Mouse (Mus musculus) MEL (cell line): Measurements from ENCODE around the gene Rfx2. TPM values are rescaled to one million over a fixed set of nuclear protein-coding genes. Genes with fewer than 3 reads are reported as not detected.

Source experiments
- DNase-seq: peaks from one replicate; pipeline ENCODE4 v3.0.0; 2011; ENCODE audit warnings: low read depth, low spot score
- H3K27ac ChIP-seq: 2 replicates; pipeline ENCODE4 v1.5.1; 2012; ENCODE audit warnings: low read depth, mild to moderate bottlenecking, control low read depth, low read length, moderate library complexity; ENCODE audit not compliant: control insufficient read depth
- H3K27me3 ChIP-seq, 2 experiments: fragments of 150-350 bp in 1 of 2; sonication (generic) in 1 of 2; 2 replicates each; pipeline ENCODE4 v1.6.1; 2012; ENCODE audit warnings: low read length in 2 of 2, mild to moderate bottlenecking in 2 of 2, improper control_type of control experiment in 1 of 2, moderate library complexity in 1 of 2; ENCODE audit not compliant: insufficient read depth in 2 of 2, control insufficient read depth in 1 of 2
- H3K36me3 ChIP-seq, 2 experiments: 2 replicates each; pipeline ENCODE4 v1.6.1; 2012 to 2014; ENCODE audit warnings: low read length in 2 of 2, improper control_type of control experiment in 1 of 2, inconsistent platforms in 1 of 2, mild to moderate bottlenecking in 1 of 2; ENCODE audit not compliant: insufficient read depth in 2 of 2, control insufficient read depth in 1 of 2
- H3K4me1 ChIP-seq, 2 experiments: fragments of 150-350 bp in 1 of 2; sonication (generic) in 1 of 2; 2 replicates each; pipeline ENCODE4 v1.6.1; 2012; ENCODE audit warnings: low read length in 2 of 2, improper control_type of control experiment in 1 of 2, mild to moderate bottlenecking in 1 of 2; ENCODE audit not compliant: insufficient read depth in 2 of 2, control insufficient read depth in 1 of 2
- H3K4me3 ChIP-seq, 2 experiments: fragments of 150-350 bp in 1 of 2; sonication (generic) in 1 of 2; 2 replicates each; pipeline ENCODE4 v1.5.1; 2012; ENCODE audit warnings: low read depth in 2 of 2, low read length in 2 of 2, mild to moderate bottlenecking in 2 of 2, moderate library complexity in 2 of 2, control low read depth in 1 of 2, improper control_type of control experiment in 1 of 2; ENCODE audit not compliant: control insufficient read depth in 1 of 2, insufficient read depth in 1 of 2
- H3K79me2 ChIP-seq: 2 replicates; pipeline ENCODE4 v1.6.1; 2012; ENCODE audit warnings: mild to moderate bottlenecking, low read length, moderate library complexity; ENCODE audit not compliant: control insufficient read depth, poor library complexity, insufficient read depth
- H3K9ac ChIP-seq: 2 replicates; pipeline ENCODE4 v1.6.1; 2012; ENCODE audit warnings: low read depth, mild to moderate bottlenecking, control low read depth, low read length, moderate library complexity; ENCODE audit not compliant: control insufficient read depth, poor library complexity, severe bottlenecking
- H3K9me3 ChIP-seq: fragments of 150-350 bp; sonication (generic); replicated peaks from 2 replicates; pipeline ENCODE4 v1.6.1; 2012; ENCODE audit warnings: mild to moderate bottlenecking, low read length, improper control_type of control experiment, moderate library complexity; ENCODE audit not compliant: insufficient read depth
- CHD1 ChIP-seq: IDR thresholded peaks from 2 replicates; pipeline ENCODE4 v1.6.1; 2012; ENCODE audit warnings: low read depth, mild to moderate bottlenecking, inconsistent platforms, low read length, improper control_type of control experiment
- CHD2 ChIP-seq: IDR thresholded peaks from 2 replicates; pipeline ENCODE4 v1.6.1; 2011; ENCODE audit warnings: low read length, improper control_type of control experiment
- CTCF ChIP-seq, 3 experiments: IDR thresholded peaks in 2 of 3; conservative IDR thresholded peaks in 1 of 3; 2 replicates each; pipeline ENCODE4 v1.5.1; 2011 to 2012; ENCODE audit warnings: low read length in 3 of 3, low read depth in 2 of 3, mild to moderate bottlenecking in 2 of 3, improper control_type of control experiment in 1 of 3, inconsistent platforms in 1 of 3, mixed read lengths in 1 of 3, moderate library complexity in 1 of 3; ENCODE audit not compliant: control insufficient read depth in 1 of 3, insufficient read depth in 1 of 3, poor library complexity in 1 of 3, severe bottlenecking in 1 of 3
- EP300 ChIP-seq, 2 experiments: IDR thresholded peaks; 2 replicates each; pipeline ENCODE4 v1.6.1; 2011; ENCODE audit warnings: improper control_type of control experiment in 2 of 2, low read length in 2 of 2, low read depth in 1 of 2, mild to moderate bottlenecking in 1 of 2
- ETS1 ChIP-seq: IDR thresholded peaks from 2 replicates; pipeline ENCODE4 v1.6.1; 2012; ENCODE audit warnings: low read depth, mild to moderate bottlenecking, inconsistent platforms, low read length, improper control_type of control experiment, moderate library complexity
- GABPA ChIP-seq: IDR thresholded peaks from 2 replicates; pipeline ENCODE4 v1.6.1; 2012; ENCODE audit warnings: low read depth, mild to moderate bottlenecking, inconsistent platforms, low read length, improper control_type of control experiment, moderate library complexity
- MEF2A ChIP-seq: IDR thresholded peaks from 2 replicates; pipeline ENCODE4 v1.6.1; 2014; ENCODE audit warnings: low read depth, mild to moderate bottlenecking, inconsistent platforms, low read length, improper control_type of control experiment; ENCODE audit not compliant: poor library complexity, insufficient replicate concordance, severe bottlenecking; ENCODE audit errors: extremely low read depth
- MYC ChIP-seq: IDR thresholded peaks from 2 replicates; pipeline ENCODE4 v1.6.1; 2011; ENCODE audit warnings: low read depth, mild to moderate bottlenecking, low read length, improper control_type of control experiment, moderate library complexity
- POLR2AphosphoS2 ChIP-seq: IDR thresholded peaks from 2 replicates; pipeline ENCODE4 v1.6.1; 2011; ENCODE audit warnings: low read length, improper control_type of control experiment
- RAD21 ChIP-seq: IDR thresholded peaks from 2 replicates; pipeline ENCODE4 v1.6.1; 2011; ENCODE audit warnings: mild to moderate bottlenecking, low read depth, low read length, improper control_type of control experiment
- RCOR1 ChIP-seq: IDR thresholded peaks from 2 replicates; pipeline ENCODE4 v1.6.1; 2012; ENCODE audit warnings: low read depth, mild to moderate bottlenecking, inconsistent platforms, low read length, improper control_type of control experiment
- SIN3A ChIP-seq: IDR thresholded peaks from 2 replicates; pipeline ENCODE4 v1.6.1; 2012; ENCODE audit warnings: low read length, improper control_type of control experiment, inconsistent platforms
- SMC3 ChIP-seq: IDR thresholded peaks from 2 replicates; pipeline ENCODE4 v1.6.1; 2011; ENCODE audit warnings: low read depth, low read length, improper control_type of control experiment
- ZC3H11A ChIP-seq: IDR thresholded peaks from 2 replicates; pipeline ENCODE4 v1.6.1; 2012; ENCODE audit warnings: low read depth, mild to moderate bottlenecking, inconsistent platforms, low read length, improper control_type of control experiment
- ZKSCAN1 ChIP-seq: IDR thresholded peaks from 2 replicates; pipeline ENCODE4 v1.6.1; 2012; ENCODE audit warnings: low read depth, mild to moderate bottlenecking, inconsistent platforms, low read length, improper control_type of control experiment, moderate library complexity
- ZMIZ1 ChIP-seq: IDR thresholded peaks from 2 replicates; pipeline ENCODE4 v1.6.1; 2012; ENCODE audit warnings: low read depth, mild to moderate bottlenecking, inconsistent platforms, low read length, improper control_type of control experiment, moderate library complexity
- ZNF384 ChIP-seq: IDR thresholded peaks from 2 replicates; pipeline ENCODE4 v1.6.1; 2012; ENCODE audit warnings: low read depth, mild to moderate bottlenecking, inconsistent platforms, low read length, improper control_type of control experiment
- polyA plus RNA-seq, 2 experiments: library from polyadenylated mRNA; stranded (reverse) in 1 of 2; unstranded in 1 of 2; fragments of >175 nt in 1 of 2; fragments of >200 nt in 1 of 2; gene quantifications; 2 replicates each; pipeline versions ENCODE4 v1.2.1 to v1.2.4; 2012; ENCODE audit warnings: low replicate concordance in 2 of 2, low read depth in 1 of 2; ENCODE audit not compliant: insufficient read length in 2 of 2, insufficient read depth in 1 of 2, missing spikeins in 1 of 2
- total RNA-seq: library from RNA; depleted of rRNA; stranded (reverse); fragments of 300-350 nt; gene quantifications from 2 replicates; pipeline ENCODE4 v1.2.3, GENCODE M21; 2012

The Rfx2 gene
- total and polyA plus RNA-seq, 3 experiments: 7.5 to 29.2 TPM; not detected in 1

DNA sequence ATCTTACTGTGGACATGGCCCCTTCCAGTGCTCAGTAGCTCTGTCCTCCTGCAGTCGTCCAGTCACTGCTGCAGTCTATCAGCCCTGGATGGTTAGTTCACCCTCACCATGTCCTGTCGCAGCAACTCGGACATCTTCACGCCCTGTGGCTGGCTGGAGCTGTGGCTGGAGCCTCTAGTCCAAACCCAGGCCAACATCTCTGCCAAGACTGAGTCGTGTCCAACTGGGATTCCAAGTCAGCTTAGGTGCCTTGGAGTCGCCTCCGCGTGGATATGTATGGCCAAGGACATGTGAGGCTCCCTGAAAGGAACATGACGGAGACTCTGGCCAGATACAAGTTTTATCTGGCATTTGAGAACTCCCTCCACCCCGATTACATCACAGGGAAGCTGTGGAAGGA lies 92.6 kb downstream of the Rfx2 start:
- no peak for DNase-seq
- Histone ChIP-seq H3K27me3 (no peaks in the 10 kb centered on the region), H3K9me3 (no peaks in the 10 kb centered on the region), H3K4me3 (no peak overlapping the region), H3K9ac (no peak overlapping the region), H3K27ac (no peak overlapping the region), H3K36me3 (no peaks in the 10 kb centered on the region), H3K79me2 (no peaks in the 10 kb centered on the region), H3K4me1 (no peaks in the 10 kb centered on the region)
- TF ChIP-seq ZC3H11A (no peak), EP300 (IDR thresholded peaks at IDR 0.05; ENCODE audit: low read depth in 1 of 2, low read length in 2 of 2) (no peak), CHD2 (no peak), MYC (no peak), ZMIZ1 (no peak), CTCF (IDR thresholded peaks at IDR 0.05 in 2 of 3, conservative IDR thresholded peaks at IDR 0.05 in 1 of 3; ENCODE audit: control insufficient read depth in 1 of 3, insufficient read depth in 1 of 3, low read depth in 2 of 3, low read length in 3 of 3, poor library complexity in 1 of 3, severe bottlenecking in 1 of 3) (no peak)

DNA sequence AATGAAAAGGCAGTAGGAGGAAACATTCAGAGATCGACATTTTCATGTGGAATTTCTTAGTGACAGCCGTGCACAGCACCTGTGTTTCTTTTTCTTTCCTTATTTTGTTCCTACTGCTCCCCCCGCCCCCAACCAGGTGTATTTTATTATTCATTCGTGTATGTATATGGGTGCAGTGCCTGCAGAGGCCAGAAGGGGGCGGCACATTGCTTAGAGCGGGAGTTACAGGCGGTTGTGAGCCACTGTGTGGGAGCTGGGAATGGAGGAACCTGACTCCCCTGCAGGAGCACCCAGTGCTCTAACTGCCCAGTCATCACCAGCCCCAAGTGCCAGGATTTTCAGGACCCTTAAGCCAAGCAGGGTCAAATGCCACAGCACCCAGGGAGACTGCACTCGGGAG lies 94.3 kb downstream of the Rfx2 start:
- H3K36me3 ChIP-seq: no peaks in the 10 kb centered on the region
- no peak overlapping the region for H3K4me3 ChIP-seq
- H3K27ac ChIP-seq: no peak overlapping the region
- no peaks in the 10 kb centered on the region for H3K79me2 ChIP-seq
- H3K4me1 ChIP-seq: no peaks in the 10 kb centered on the region
- TF ChIP-seq ZKSCAN1: no peak
- no peak for TF ChIP-seq SIN3A
- no peak for TF ChIP-seq CHD1
- no peak for TF ChIP-seq CHD2
- no peak for TF ChIP-seq MEF2A
- no peak for TF ChIP-seq POLR2AphosphoS2
- TF ChIP-seq EP300 (IDR thresholded peaks at IDR 0.05; ENCODE audit: low read depth in 1 of 2, low read length in 2 of 2): no peak
- TF ChIP-seq ZC3H11A: no peak
- TF ChIP-seq ZMIZ1: no peak
- peak; percentile 67 for TF ChIP-seq SMC3
- peak; percentile 71 to 81 (median 71) for TF ChIP-seq CTCF (IDR thresholded peaks at IDR 0.05 in 2 of 3, conservative IDR thresholded peaks at IDR 0.05 in 1 of 3; ENCODE audit: control insufficient read depth in 1 of 3, insufficient read depth in 1 of 3, low read depth in 2 of 3, low read length in 3 of 3, poor library complexity in 1 of 3, severe bottlenecking in 1 of 3)
- TF ChIP-seq GABPA: no peak
- no peak for TF ChIP-seq MYC
- no peak for TF ChIP-seq RCOR1
- peak; percentile 59 for TF ChIP-seq RAD21
- no peak for TF ChIP-seq ETS1
- TF ChIP-seq ZNF384: no peak
- TF ChIP-seq, all 39 proteins: peak for 3
- no peaks in the 10 kb centered on the region for H3K9me3 ChIP-seq
- no peaks in the 10 kb centered on the region; a peak in 1 of 4 replicates for H3K27me3 ChIP-seq
- DNase-seq: peak; percentile 57
- H3K9ac ChIP-seq: no peak overlapping the region
